8 mouse cellular contexts compared by ENCODE assay signal in the genomic region with DNA sequence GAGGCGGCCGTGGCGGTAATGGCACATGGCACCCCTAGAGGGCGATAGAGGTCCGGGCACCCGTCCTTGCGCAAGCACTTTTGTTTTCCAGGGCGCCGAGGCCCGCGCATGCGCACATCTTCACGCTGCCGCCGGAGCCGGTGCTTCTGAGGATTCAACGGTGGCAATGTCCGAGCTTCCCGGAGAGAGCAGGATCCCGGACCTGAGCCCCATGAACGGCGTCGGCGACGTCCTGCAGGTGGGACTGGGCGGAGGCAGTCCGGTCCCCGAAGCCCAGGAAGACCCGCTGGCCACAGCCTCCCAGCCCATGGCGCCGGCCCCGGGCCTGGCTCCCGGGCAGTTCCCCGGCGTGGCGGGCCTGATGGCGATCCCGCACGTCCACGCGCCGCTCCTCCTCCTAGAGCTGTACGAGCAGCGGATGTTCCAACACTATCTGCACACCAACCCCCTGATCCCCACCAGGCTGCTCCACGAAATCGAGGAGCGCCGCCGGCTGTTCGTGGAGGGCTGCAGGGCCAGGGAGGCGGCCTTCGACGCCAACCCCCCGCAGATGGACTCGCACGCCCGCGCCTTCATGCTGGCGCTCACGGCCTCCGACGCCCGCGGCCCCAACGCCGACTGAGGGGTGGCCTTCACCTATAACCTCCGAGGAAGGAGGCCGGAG. TPM values are rescaled to one million over a fixed set of nuclear protein-coding genes. Genes with fewer than 3 reads are reported as not detected.
DNase-seq lines count a peak whose midpoint lies in the region; ATAC-seq lines count a peak whose summit lies in the region.

A gene (plus strand): TSS at position 125 of the 664 bp plus-strand sequence.

- peak within 1 kb of the TSS; percentile 90 for H3K4me3 ChIP-seq in erythroblast, embryonic 14.5 days (replicated peaks)
- H3K4me3 ChIP-seq in heart, embryonic 11.5 days (ENCODE audit: low read depth, low read length), result peak within 1 kb of the TSS; percentile 69
- peak within 1 kb of the TSS; percentile 81 for H3K4me3 ChIP-seq in kidney, embryonic 15.5 days (replicated peaks)
- H3K4me3 ChIP-seq in limb, embryonic 15.5 days, result peak within 1 kb of the TSS; percentile 77

- H3K27me3 ChIP-seq in erythroblast, embryonic 14.5 days (ENCODE audit: control insufficient read depth), result peaks cover 2% of the 10 kb centered on the region; the same call in 1 of the 2 replicates
- no peaks in the 10 kb centered on the region for H3K27me3 ChIP-seq in heart, embryonic 11.5 days (ENCODE audit: control insufficient read depth, insufficient read depth, low read length)
- no peaks in the 10 kb centered on the region for H3K27me3 ChIP-seq in kidney, embryonic 15.5 days
- H3K27me3 ChIP-seq in limb, embryonic 15.5 days, result no peaks in the 10 kb centered on the region

- H3K4me1 ChIP-seq in erythroblast, embryonic 14.5 days (ENCODE audit: control insufficient read depth), result peaks cover 13% of the 10 kb centered on the region
- no peaks in the 10 kb centered on the region for H3K4me1 ChIP-seq in heart, embryonic 11.5 days (ENCODE audit: control insufficient read depth, insufficient read depth, low read length)
- H3K4me1 ChIP-seq in kidney, embryonic 15.5 days, result peaks cover 13% of the 10 kb centered on the region
- H3K4me1 ChIP-seq in limb, embryonic 15.5 days, result peaks cover 10% of the 10 kb centered on the region

- peak within 1 kb of the TSS; percentile 90 for H3K9ac ChIP-seq in heart, embryonic 11.5 days (ENCODE audit: low read depth, low read length)
- peak within 1 kb of the TSS; percentile 91 for H3K9ac ChIP-seq in kidney, embryonic 15.5 days
- peak within 1 kb of the TSS; percentile 69 for H3K9ac ChIP-seq in limb, embryonic 15.5 days

- peak; percentile 93 for DNase-seq in CD4-positive helper T cell, adult 2 months (ENCODE audit: low read depth, low spot score)
- peak; percentile 78 for DNase-seq in brain, embryonic 18.5 days (ENCODE audit: low read depth, low spot score)
- peak; percentile 82 to 90 for DNase-seq in monocyte, adult 2 months (ENCODE audit: low read depth in 1 of 2, low spot score in 2 of 2)
- DNase-seq in spleen, postnatal 14 days (ENCODE audit: low spot score in 2 of 2), result peak; percentile 91 to 95

- WGBS in heart, embryonic 11.5 days (ENCODE audit: insufficient replicate concordance), result 4% methylated on average over 68 of the region's 68 CpGs
- WGBS in kidney, embryonic 15.5 days, result 3% methylated on average over 68 of the region's 68 CpGs
- 2% methylated on average over 68 of the region's 68 CpGs for WGBS in limb, embryonic 15.5 days

- H3K27ac ChIP-seq in heart, embryonic 11.5 days (ENCODE audit: low read depth, low read length), result peak within 1 kb of the TSS; percentile 47; the same call in 1 of the 2 replicates
- H3K27ac ChIP-seq in kidney, embryonic 15.5 days, result peak within 1 kb of the TSS; percentile 76
- peak within 1 kb of the TSS; percentile 82 for H3K27ac ChIP-seq in limb, embryonic 15.5 days

- H3K36me3 ChIP-seq in erythroblast, embryonic 14.5 days (ENCODE audit: control insufficient read depth), result no peaks in the 10 kb centered on the region
- H3K36me3 ChIP-seq in heart, embryonic 11.5 days (ENCODE audit: control insufficient read depth, insufficient read depth, low read length), result no peaks in the 10 kb centered on the region
- H3K36me3 ChIP-seq in kidney, embryonic 15.5 days, result peaks cover 5% of the 10 kb centered on the region
- H3K36me3 ChIP-seq in limb, embryonic 15.5 days, result peaks cover 9% of the 10 kb centered on the region; the same call in 1 of the 2 replicates

- peak within 1 kb of the TSS; percentile 93 for H3K4me2 ChIP-seq in heart, embryonic 11.5 days
- H3K4me2 ChIP-seq in kidney, embryonic 15.5 days, result peak within 1 kb of the TSS; percentile 93
- peak within 1 kb of the TSS; percentile 81 for H3K4me2 ChIP-seq in limb, embryonic 15.5 days

- no peaks in the 10 kb centered on the region for H3K9me3 ChIP-seq in erythroblast, embryonic 14.5 days (ENCODE audit: control insufficient read depth, low read length)
- H3K9me3 ChIP-seq in heart, embryonic 11.5 days (replicated peaks; ENCODE audit: control insufficient read depth, low read length), result no peaks in the 10 kb centered on the region
- no peaks in the 10 kb centered on the region for H3K9me3 ChIP-seq in kidney, embryonic 15.5 days (replicated peaks)
- H3K9me3 ChIP-seq in limb, embryonic 15.5 days, result no peaks in the 10 kb centered on the region

- ATAC-seq in heart, embryonic 11.5 days (replicated peaks; ENCODE audit: insufficient number of reproducible peaks, low FRiP score, low TSS enrichment), result peak; percentile 56
- peak; percentile 80 for ATAC-seq in kidney, embryonic 15.5 days (replicated peaks; ENCODE audit: low FRiP score)
- peak; percentile 69 for ATAC-seq in limb, embryonic 15.5 days (ENCODE audit: insufficient number of reproducible peaks, low FRiP score, low TSS enrichment, low read depth)

RNA-seq across cellular contexts. Expression of the gene that starts here (rescaled TPM):
- polyA plus RNA-seq in erythroblast, embryonic 14.5 days (2012), result 0.60 and 0.94 TPM in 2 replicates
- 6.3 and 8.1 TPM in 2 replicates for polyA plus RNA-seq in heart, embryonic 11.5 days (2014; fragmentation: Nextera tagmentation; extraction: Ambion mirVana)
- 11.4 and 11.6 TPM in 2 replicates for polyA plus RNA-seq in kidney, embryonic 15.5 days (2015; fragmentation: Nextera tagmentation; extraction: Ambion mirVana)
- 12.6 and 12.8 TPM in 2 replicates for polyA plus RNA-seq in limb, embryonic 15.5 days (2015; fragmentation: Nextera tagmentation; extraction: Ambion mirVana)

Comparison
In these comparisons a context has a peak if more than half of its experiments do, and no peak if none do; other contexts are left out.
1. Peak in every context shown above with its lines: DNase-seq, ATAC-seq, H3K4me3 ChIP-seq and H3K27ac ChIP-seq.